9 mouse cellular contexts compared by ENCODE assay signal in genomic region chr5:28463656-28464055, GRCm38 (mm10). TPM values are rescaled to one million over a fixed set of nuclear protein-coding genes. Genes with fewer than 3 reads are reported as not detected.
DNase-seq lines count a peak whose midpoint lies in the region; ATAC-seq lines count a peak whose summit lies in the region.
"Had no signal": no experiment of that assay in that cellular context is flagged by ENCODE, and none has a peak within 500 bp of the region (broad histone marks: within the 10 kb centered on the region; RNA-seq: fewer than 3 reads in every experiment).

No protein-coding gene starts in this region.

- no peaks in the 10 kb centered on the region for H3K36me3 ChIP-seq in heart, embryonic 15.5 days
- no peaks in the 10 kb centered on the region for H3K36me3 ChIP-seq in hindbrain, embryonic 14.5 days (replicated peaks; ENCODE audit: control insufficient read depth, insufficient read depth)
- H3K36me3 ChIP-seq in limb, embryonic 11.5 days (ENCODE audit: control insufficient read depth, insufficient read depth, low read length): no peaks in the 10 kb centered on the region
- H3K36me3 ChIP-seq in neural tube, embryonic 13.5 days: no peaks in the 10 kb centered on the region

- no peak overlapping the region for H3K27ac ChIP-seq in heart, embryonic 15.5 days
- no peak overlapping the region for H3K27ac ChIP-seq in hindbrain, embryonic 14.5 days
- H3K27ac ChIP-seq in limb, embryonic 11.5 days (replicated peaks; ENCODE audit: low read depth, low read length): no peak overlapping the region
- no peak overlapping the region for H3K27ac ChIP-seq in neural tube, embryonic 13.5 days (replicated peaks)

- 2% methylated on average over 10 of the region's 10 CpGs for WGBS in heart, embryonic 15.5 days
- 3% methylated on average over 10 of the region's 10 CpGs for WGBS in hindbrain, embryonic 14.5 days
- 4% methylated on average over 10 of the region's 10 CpGs for WGBS in limb, embryonic 11.5 days
- WGBS in neural tube, embryonic 13.5 days: 1% methylated on average over 10 of the region's 10 CpGs

- H3K4me2 ChIP-seq in heart, embryonic 15.5 days: peak overlapping the region; percentile 89
- H3K4me2 ChIP-seq in hindbrain, embryonic 14.5 days (replicated peaks): peak overlapping the region; percentile 95
- H3K4me2 ChIP-seq in limb, embryonic 11.5 days (ENCODE audit: low read depth, severe bottlenecking): no peak overlapping the region
- peak overlapping the region; percentile 82 for H3K4me2 ChIP-seq in neural tube, embryonic 13.5 days

- peak overlapping the region; percentile 52 for H3K4me3 ChIP-seq in heart, embryonic 15.5 days
- peak overlapping the region; percentile 60 for H3K4me3 ChIP-seq in hindbrain, embryonic 14.5 days (replicated peaks; ENCODE audit: low read length)
- peak overlapping the region; percentile 41; the same call in 1 of the 2 replicates for H3K4me3 ChIP-seq in limb, embryonic 11.5 days (ENCODE audit: low read depth, low read length)
- H3K4me3 ChIP-seq in neural tube, embryonic 13.5 days: peak overlapping the region; percentile 51

- peaks cover 48% of the 10 kb centered on the region for H3K4me1 ChIP-seq in heart, embryonic 15.5 days (replicated peaks)
- H3K4me1 ChIP-seq in hindbrain, embryonic 14.5 days (replicated peaks; ENCODE audit: control insufficient read depth, insufficient read depth, low read length): peaks cover 11% of the 10 kb centered on the region; the same call in 1 of the 2 replicates
- H3K4me1 ChIP-seq in limb, embryonic 11.5 days (ENCODE audit: control insufficient read depth, insufficient read depth, low read length): peaks cover 19% of the 10 kb centered on the region; the same call in 1 of the 2 replicates
- H3K4me1 ChIP-seq in neural tube, embryonic 13.5 days (replicated peaks): peaks cover 67% of the 10 kb centered on the region

- peaks cover 100% of the 10 kb centered on the region for H3K27me3 ChIP-seq in heart, embryonic 15.5 days
- H3K27me3 ChIP-seq in hindbrain, embryonic 14.5 days (ENCODE audit: control insufficient read depth, insufficient read depth, low read length): peaks cover 96% of the 10 kb centered on the region
- peaks cover 97% of the 10 kb centered on the region for H3K27me3 ChIP-seq in limb, embryonic 11.5 days (ENCODE audit: control insufficient read depth, insufficient read depth, low read length)
- H3K27me3 ChIP-seq in neural tube, embryonic 13.5 days: peaks cover 100% of the 10 kb centered on the region

- no peak for DNase-seq in heart, adult 18-20 months
- DNase-seq in hindbrain, embryonic 14.5 days (ENCODE audit: low spot score): no peak
- no peak for DNase-seq in limb, embryonic 11.5 days (ENCODE audit: low spot score)
- no peak for DNase-seq in right cerebral cortex, postnatal 10 days (ENCODE audit: low spot score in 2 of 2)
- no peak for DNase-seq in embryo, embryonic 11 days
- no peak for DNase-seq in frontal cortex, postnatal 36 days (ENCODE audit: low spot score in 2 of 2)
- DNase-seq: gastrocnemius, postnatal 10 days had no signal

- H3K9ac ChIP-seq in heart, embryonic 15.5 days: no peak overlapping the region
- H3K9ac ChIP-seq in hindbrain, embryonic 14.5 days: peak overlapping the region; percentile 52; the same call in 1 of the 2 replicates
- H3K9ac ChIP-seq in limb, embryonic 11.5 days (ENCODE audit: low read length): no peak overlapping the region
- H3K9ac ChIP-seq in neural tube, embryonic 13.5 days: no peak overlapping the region

- ATAC-seq in heart, embryonic 15.5 days (replicated peaks; ENCODE audit: insufficient number of reproducible peaks, insufficient read depth, low FRiP score, low read depth): no peak
- no peak for ATAC-seq in hindbrain, embryonic 14.5 days (ENCODE audit: low FRiP score)
- ATAC-seq in limb, embryonic 11.5 days (ENCODE audit: insufficient number of reproducible peaks, low FRiP score, low TSS enrichment, low read depth): no peak
- no peak for ATAC-seq in neural tube, embryonic 13.5 days (ENCODE audit: low read depth)

- H3K9me3 ChIP-seq in heart, embryonic 15.5 days (replicated peaks): no peaks in the 10 kb centered on the region
- no peaks in the 10 kb centered on the region for H3K9me3 ChIP-seq in hindbrain, embryonic 14.5 days (ENCODE audit: control insufficient read depth, low read length)
- H3K9me3 ChIP-seq in limb, embryonic 11.5 days (ENCODE audit: control insufficient read depth, low read length): no peaks in the 10 kb centered on the region
- no peaks in the 10 kb centered on the region for H3K9me3 ChIP-seq in neural tube, embryonic 13.5 days

RNA-seq across cellular contexts. Expression of gene Shh, which starts 3.4 kb away (rescaled TPM):
- 0.34 and 0.71 TPM in 2 replicates for polyA plus RNA-seq in heart, embryonic 15.5 days (2015; fragmentation: Nextera tagmentation; extraction: Ambion mirVana)
- total RNA-seq in heart, adult 18-20 months (2021): not detected
- 1.3 and 1.4 TPM in 2 replicates for polyA plus RNA-seq in hindbrain, embryonic 14.5 days (2014; fragmentation: Nextera tagmentation; extraction: Ambion mirVana)
- 1.2 and 1.3 TPM in 2 replicates for polyA plus RNA-seq in limb, embryonic 11.5 days (2014; fragmentation: Nextera tagmentation; extraction: Ambion mirVana)
- 1.9 and 2.0 TPM in 2 replicates for polyA plus RNA-seq in neural tube, embryonic 13.5 days (2015; fragmentation: Nextera tagmentation; extraction: Ambion mirVana)
- total RNA-seq: gastrocnemius, postnatal 10 days had no signal
